Mouse (Mus musculus): Measurements from ENCODE around the gene Dlg5. TPM values are rescaled to one million over a fixed set of nuclear protein-coding genes. Genes with fewer than 3 reads are reported as not detected.

The Dlg5 gene
- total RNA-seq (2014; rRNA removed) (45.6 and 70.6 TPM in 2 replicates), polyA plus RNA-seq (2015; fragmentation: Nextera tagmentation; extraction: Ambion mirVana) (9.5 and 14.1 TPM in 2 replicates)

DNA sequence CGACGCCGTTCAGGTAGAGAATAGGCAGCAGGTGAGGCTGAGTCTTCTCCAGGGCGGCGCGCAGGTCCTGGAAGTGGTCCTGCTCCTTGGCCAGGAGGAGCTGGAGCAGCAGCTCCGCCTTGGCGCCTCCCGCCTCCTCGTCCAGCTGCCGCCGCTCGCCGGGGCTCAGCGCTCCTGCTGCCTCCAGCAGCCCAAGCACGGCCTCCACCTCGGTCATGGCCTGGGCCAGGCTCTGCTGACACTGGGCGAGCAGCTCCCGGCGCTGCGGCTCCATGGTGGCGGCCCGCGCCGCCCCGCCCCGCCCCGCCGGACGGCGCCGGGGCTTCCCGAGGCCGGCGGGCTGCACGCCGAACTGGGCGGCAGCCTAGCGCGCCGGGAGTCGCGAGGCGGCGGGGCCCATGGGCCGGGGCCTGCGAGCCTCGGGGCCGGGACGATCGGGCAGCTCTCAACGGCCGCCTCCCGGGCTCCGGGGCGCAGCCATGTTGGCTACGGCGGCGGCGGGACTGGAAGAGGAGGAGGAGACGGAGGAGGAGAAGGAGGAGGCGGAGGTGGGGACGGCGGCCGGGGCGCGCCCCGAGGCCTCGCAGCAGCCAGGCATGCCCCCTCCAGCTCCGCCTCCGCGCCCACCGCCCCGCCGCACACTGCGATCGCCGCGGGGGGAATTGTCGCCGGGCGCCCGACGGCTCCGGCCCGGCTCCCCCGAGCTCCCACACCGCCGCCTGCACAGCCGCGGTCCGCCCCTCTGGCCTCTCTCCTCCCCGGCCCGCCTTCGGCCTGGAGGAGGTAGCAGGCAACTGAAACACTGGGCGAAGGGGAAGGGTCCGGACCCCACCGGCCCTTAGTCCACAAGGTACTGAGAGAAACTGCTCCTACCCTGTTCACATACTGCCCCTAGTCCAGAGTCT, at the start of gene Dlg5:
Gene Dlg5, minus strand, starts transcription at position 744 of the 905 bp plus-strand sequence.
- under 1% methylated on average over 68 of the region's 98 CpGs for WGBS
- no peak for TF ChIP-seq CTCF (IDR thresholded peaks at IDR 0.05; ENCODE audit: low read depth)
- Histone ChIP-seq H3K36me3 (ENCODE audit: insufficient read depth) (no peaks in the 10 kb centered on the region), H3K4me2 (ENCODE audit: low read depth) (peak within 1 kb of the TSS; percentile 96), H3K9ac (peak within 1 kb of the TSS; percentile 95), H3K27me3 (ENCODE audit: insufficient read depth, low read length) (no peaks in the 10 kb centered on the region), H3K9me3 (ENCODE audit: low read length) (no peaks in the 10 kb centered on the region), H3K4me3 (ENCODE audit: low read depth, low read length) (peak within 1 kb of the TSS; percentile 88), H3K27ac (ENCODE audit: low read depth, low read length) (peak within 1 kb of the TSS; percentile 92), H3K4me1 (ENCODE audit: insufficient read depth) (peaks cover 6% of the 10 kb centered on the region; the same call in 1 of the 2 replicates)
- ATAC-seq, result peak; percentile 86
- DNase-seq, result peak; percentile 63

DNA sequence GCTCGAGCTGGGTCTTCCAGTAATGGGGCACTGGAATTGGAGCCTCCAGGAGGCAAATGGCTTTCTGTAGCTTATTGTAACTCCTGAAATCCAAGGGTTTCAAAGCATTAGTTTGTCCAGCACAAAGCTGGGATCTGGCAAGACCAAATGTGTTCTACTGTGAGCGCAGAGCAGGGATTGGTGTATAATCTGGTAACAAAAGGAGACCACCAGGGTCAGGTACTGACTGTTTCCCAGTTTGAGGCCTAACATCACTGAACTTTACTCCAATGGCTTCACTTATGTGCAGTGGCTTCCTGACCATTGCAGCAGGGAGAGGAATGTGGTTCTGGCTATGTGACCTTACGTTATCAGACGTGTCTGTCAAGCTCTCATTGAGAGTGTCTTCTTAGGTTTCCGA, 47.9 kb upstream of the Dlg5 start:
- Histone ChIP-seq H3K36me3 (ENCODE audit: insufficient read depth) (no peaks in the 10 kb centered on the region), H3K4me2 (ENCODE audit: low read depth) (no peak overlapping the region), H3K9me3 (ENCODE audit: low read length) (no peaks in the 10 kb centered on the region), H3K27ac (ENCODE audit: low read depth, low read length) (no peak overlapping the region), H3K27me3 (ENCODE audit: insufficient read depth, low read length) (no peaks in the 10 kb centered on the region), H3K4me1 (ENCODE audit: insufficient read depth) (no peaks in the 10 kb centered on the region), H3K9ac (no peak overlapping the region), H3K4me3 (ENCODE audit: low read depth, low read length) (no peak overlapping the region)
- no peak for TF ChIP-seq CTCF (IDR thresholded peaks at IDR 0.05; ENCODE audit: low read depth)
- 94% methylated on average over 5 of the region's 5 CpGs for WGBS
- ATAC-seq, result no peak
- no peak for DNase-seq

DNA sequence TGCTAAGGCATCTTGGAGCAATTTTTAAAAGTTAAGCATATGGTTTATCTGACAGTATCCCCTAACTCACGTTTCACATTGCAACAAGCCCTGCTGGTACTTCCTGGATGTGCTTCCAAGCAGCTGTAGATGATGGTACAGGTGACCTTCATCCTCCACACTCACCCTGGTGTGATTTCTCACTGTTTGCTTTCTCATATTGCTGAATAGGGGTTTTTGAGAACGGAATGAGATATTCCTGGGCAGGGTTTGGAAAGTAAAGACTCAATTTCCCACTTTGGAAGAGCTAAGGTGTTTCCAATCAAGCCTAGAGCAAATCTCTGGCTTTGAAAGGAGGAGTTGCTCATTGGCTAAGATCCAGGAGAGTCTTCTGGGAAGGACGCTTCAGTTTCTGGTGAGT, 47.2 kb upstream of the Dlg5 start, which contains the start of gene E330034G19Rik:
Gene E330034G19Rik, plus strand, starts transcription at position 301 of the 400 bp plus-strand sequence.
- H3K27ac ChIP-seq (ENCODE audit: low read depth, low read length), result no peak within 1 kb of the TSS
- H3K9me3 ChIP-seq (ENCODE audit: low read length), result no peaks in the 10 kb centered on the region
- WGBS, result 42% methylated on average over 3 of the region's 3 CpGs
- ATAC-seq, result no peak
- H3K27me3 ChIP-seq (ENCODE audit: insufficient read depth, low read length), result no peaks in the 10 kb centered on the region
- no peak for TF ChIP-seq CTCF (IDR thresholded peaks at IDR 0.05; ENCODE audit: low read depth)
- no peak within 1 kb of the TSS for H3K4me2 ChIP-seq (ENCODE audit: low read depth)
- H3K36me3 ChIP-seq (ENCODE audit: insufficient read depth), result no peaks in the 10 kb centered on the region
- H3K9ac ChIP-seq, result no peak within 1 kb of the TSS
- H3K4me3 ChIP-seq (ENCODE audit: low read depth, low read length), result no peak within 1 kb of the TSS
- DNase-seq, result no peak
- H3K4me1 ChIP-seq (ENCODE audit: insufficient read depth), result no peaks in the 10 kb centered on the region

DNA sequence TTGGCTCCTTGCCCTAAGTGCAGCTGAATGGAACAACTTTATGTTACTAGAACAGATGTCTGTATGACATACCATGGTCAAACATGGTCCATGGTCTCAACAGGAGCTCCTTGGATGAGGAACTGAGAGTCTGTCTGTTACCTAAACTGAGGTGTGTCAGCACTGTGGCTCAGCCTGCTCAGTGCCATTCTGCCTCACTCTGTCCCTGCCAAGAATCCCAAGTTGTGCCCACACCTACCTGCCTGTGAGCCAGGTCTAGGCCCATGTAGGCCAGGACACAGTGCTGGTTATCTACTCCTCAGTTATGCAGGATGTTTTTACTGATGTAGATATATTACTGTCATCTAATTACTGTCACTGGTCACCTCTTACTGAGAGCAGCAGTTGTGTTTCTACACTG, 45.0 kb upstream of the Dlg5 start:
- no peak for TF ChIP-seq CTCF (IDR thresholded peaks at IDR 0.05; ENCODE audit: low read depth)
- Histone ChIP-seq H3K27me3 (ENCODE audit: insufficient read depth, low read length) (no peaks in the 10 kb centered on the region), H3K27ac (ENCODE audit: low read depth, low read length) (no peak overlapping the region), H3K4me2 (ENCODE audit: low read depth) (no peak overlapping the region), H3K36me3 (ENCODE audit: insufficient read depth) (no peaks in the 10 kb centered on the region), H3K4me1 (ENCODE audit: insufficient read depth) (no peaks in the 10 kb centered on the region), H3K9ac (no peak overlapping the region), H3K4me3 (ENCODE audit: low read depth, low read length) (no peak overlapping the region), H3K9me3 (ENCODE audit: low read length) (no peaks in the 10 kb centered on the region)
- no peak for DNase-seq
- no peak for ATAC-seq

DNA sequence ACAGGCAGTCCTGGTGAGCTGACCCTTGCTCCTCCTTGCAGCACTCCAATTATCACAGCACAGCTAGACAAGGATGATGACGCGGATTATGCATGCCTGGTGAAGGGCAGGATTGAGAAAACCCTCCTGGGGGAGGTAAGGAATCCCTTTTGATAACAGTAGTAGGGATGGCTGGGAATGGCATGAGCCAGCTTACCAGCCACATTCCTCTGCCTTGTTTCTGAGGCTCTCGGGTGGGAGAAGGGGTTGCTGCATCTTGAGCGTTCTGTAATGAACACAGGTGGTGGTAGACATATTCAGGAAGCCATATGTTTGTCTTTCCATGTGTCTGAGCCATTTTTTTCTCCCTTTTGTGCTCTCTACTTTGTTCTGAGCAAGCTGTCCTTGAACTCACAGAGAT, 40.4 kb upstream of the Dlg5 start:
- Histone ChIP-seq H3K36me3 (ENCODE audit: insufficient read depth) (no peaks in the 10 kb centered on the region), H3K27ac (ENCODE audit: low read depth, low read length) (no peak overlapping the region), H3K4me3 (ENCODE audit: low read depth, low read length) (no peak overlapping the region), H3K4me1 (ENCODE audit: insufficient read depth) (no peaks in the 10 kb centered on the region), H3K9me3 (ENCODE audit: low read length) (no peaks in the 10 kb centered on the region), H3K4me2 (ENCODE audit: low read depth) (no peak overlapping the region), H3K27me3 (ENCODE audit: insufficient read depth, low read length) (no peaks in the 10 kb centered on the region), H3K9ac (no peak overlapping the region)
- no peak for ATAC-seq
- WGBS, result 40% methylated on average over 4 of the region's 4 CpGs
- DNase-seq, result no peak
- no peak for TF ChIP-seq CTCF (IDR thresholded peaks at IDR 0.05; ENCODE audit: low read depth)

DNA sequence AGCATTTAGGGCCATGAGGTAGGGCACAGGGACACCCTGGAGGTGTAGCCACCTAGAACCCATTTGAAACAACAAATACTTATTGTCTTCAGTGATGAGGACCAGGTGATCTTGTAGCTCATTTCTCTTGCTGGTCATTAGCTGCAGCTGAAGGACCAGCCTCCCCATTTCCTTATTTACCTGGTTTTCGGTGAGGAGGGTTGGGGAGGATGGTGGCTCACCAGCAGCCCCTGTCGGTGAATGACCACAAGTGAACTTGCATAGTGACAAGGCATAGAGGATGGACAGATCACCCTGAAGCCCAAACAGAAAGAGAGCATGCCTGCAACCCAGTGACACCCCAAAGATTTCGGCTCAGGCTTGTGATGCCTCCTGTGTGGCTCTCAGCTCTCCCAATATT, 36.6 kb upstream of the Dlg5 start:
- Histone ChIP-seq H3K9ac (no peak overlapping the region), H3K9me3 (ENCODE audit: low read length) (no peaks in the 10 kb centered on the region), H3K27ac (ENCODE audit: low read depth, low read length) (no peak overlapping the region), H3K27me3 (ENCODE audit: insufficient read depth, low read length) (no peaks in the 10 kb centered on the region), H3K4me2 (ENCODE audit: low read depth) (no peak overlapping the region), H3K36me3 (ENCODE audit: insufficient read depth) (no peaks in the 10 kb centered on the region), H3K4me1 (ENCODE audit: insufficient read depth) (no peaks in the 10 kb centered on the region), H3K4me3 (ENCODE audit: low read depth, low read length) (no peak overlapping the region)
- no peak for ATAC-seq
- no peak for TF ChIP-seq CTCF (IDR thresholded peaks at IDR 0.05; ENCODE audit: low read depth)
- no peak for DNase-seq
- 76% methylated on average over 3 of the region's 3 CpGs for WGBS

DNA sequence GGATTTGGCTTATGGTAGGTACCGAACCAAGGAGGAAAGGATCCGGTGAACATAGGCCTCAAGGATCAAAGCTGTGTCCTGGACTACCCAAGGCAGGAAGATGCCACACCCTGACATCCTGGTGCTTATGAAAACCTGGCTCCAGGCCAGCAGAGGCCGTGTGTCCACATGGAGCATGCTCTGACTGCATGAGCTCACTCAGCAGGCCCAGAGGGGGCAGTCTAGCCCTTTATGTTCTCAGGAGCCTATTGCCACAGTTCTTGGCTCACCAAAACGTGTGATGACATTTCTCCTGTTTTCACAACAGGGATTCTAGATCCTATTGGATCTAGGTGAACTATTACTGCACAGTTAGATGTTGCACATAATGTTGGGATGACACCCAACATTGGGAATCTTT, 35.6 kb upstream of the Dlg5 start:
- H3K4me1 ChIP-seq (ENCODE audit: insufficient read depth), result no peaks in the 10 kb centered on the region
- no peak for TF ChIP-seq CTCF (IDR thresholded peaks at IDR 0.05; ENCODE audit: low read depth)
- H3K36me3 ChIP-seq (ENCODE audit: insufficient read depth), result no peaks in the 10 kb centered on the region
- no peak overlapping the region for H3K9ac ChIP-seq
- no peak overlapping the region for H3K4me3 ChIP-seq (ENCODE audit: low read depth, low read length)
- no peaks in the 10 kb centered on the region for H3K9me3 ChIP-seq (ENCODE audit: low read length)
- no peaks in the 10 kb centered on the region for H3K27me3 ChIP-seq (ENCODE audit: insufficient read depth, low read length)
- DNase-seq, result no peak
- 73% methylated on average over 4 of the region's 4 CpGs for WGBS
- H3K4me2 ChIP-seq (ENCODE audit: low read depth), result no peak overlapping the region
- ATAC-seq, result no peak
- H3K27ac ChIP-seq (ENCODE audit: low read depth, low read length), result no peak overlapping the region
